Mouse (Mus musculus) thymus, postnatal 25 days (tissue): ENCODE data around the gene Gm21258.
"Not testable (repeated sequence)": the region's sequence is repeated elsewhere in the genome, so short reads cannot be mapped to it uniquely, and the experiment has no call there.

Experiments
- DNase-seq: peaks from one replicate; pipeline ENCODE4 v3.0.0; 2022

The Gm21258 gene

GRCm38 (mm10) chrY:52779740-52780139 is at the start of gene Gm21258:
Gene Gm21258 (plus strand): TSS chrY:52780040.
- DNase-seq: not testable (repeated sequence)
